Comparison of ENCODE assay signal across 8 mouse cellular contexts in the genomic region with DNA sequence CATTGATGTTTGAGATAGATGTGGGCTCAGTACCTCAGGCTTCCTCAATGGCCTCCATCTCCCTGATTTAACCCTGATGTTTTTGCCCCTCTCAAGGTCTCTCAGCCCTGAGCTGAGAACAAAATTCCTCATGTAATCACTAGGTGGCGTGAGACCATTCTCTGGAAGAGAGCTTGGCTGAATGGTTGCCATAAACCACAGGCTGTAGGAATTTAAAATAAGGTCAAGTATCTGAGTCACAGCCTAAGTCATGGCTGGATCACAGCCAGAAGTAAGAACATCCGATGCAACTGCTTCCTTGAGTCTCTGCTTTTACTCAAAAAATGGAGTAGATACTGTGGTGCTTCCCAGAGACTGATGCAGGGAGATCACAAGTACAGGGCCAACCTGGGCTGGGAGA.
DNase-seq lines count a peak whose midpoint lies in the region; ATAC-seq and TF ChIP-seq lines count a peak whose summit lies in the region.

No protein-coding gene starts in this region.

- peak; percentile 36 for DNase-seq in forebrain, embryonic 14.5 days (ENCODE audit: low spot score)
- DNase-seq in midbrain, postnatal 0 days (ENCODE audit: low spot score), result peak; percentile 31
- no peak for DNase-seq in midbrain, embryonic 11.5 days (ENCODE audit: low spot score, missing footprints)
- peak; percentile 71 for DNase-seq in fibroblast of lung, adult 2 months (ENCODE audit: low read depth)
- peak; percentile 71 for DNase-seq in lung, embryonic 14.5 days
- DNase-seq in cerebellum, adult 8-10 months, result no peak

- H3K4me3 ChIP-seq in forebrain, embryonic 14.5 days (ENCODE audit: low read depth, low read length), result no peak overlapping the region
- H3K4me3 ChIP-seq in forebrain, embryonic 12.5 days (replicated peaks), result no peak overlapping the region
- H3K4me3 ChIP-seq in midbrain, postnatal 0 days (ENCODE audit: low read depth, low read length), result no peak overlapping the region
- H3K4me3 ChIP-seq in midbrain, embryonic 11.5 days (ENCODE audit: low read depth, low read length), result no peak overlapping the region
- no peak overlapping the region for H3K4me3 ChIP-seq in lung, embryonic 14.5 days (ENCODE audit: low read depth, low read length)
- H3K4me3 ChIP-seq in neural tube, embryonic 15.5 days (replicated peaks), result no peak overlapping the region

- H3K36me3 ChIP-seq in forebrain, embryonic 14.5 days (ENCODE audit: control insufficient read depth, insufficient read depth, low read length), result no peaks in the 10 kb centered on the region
- H3K36me3 ChIP-seq in forebrain, embryonic 12.5 days (replicated peaks), result no peaks in the 10 kb centered on the region
- H3K36me3 ChIP-seq in midbrain, postnatal 0 days (ENCODE audit: insufficient read depth, low read length), result no peaks in the 10 kb centered on the region
- H3K36me3 ChIP-seq in midbrain, embryonic 11.5 days (ENCODE audit: control insufficient read depth, insufficient read depth, low read length), result no peaks in the 10 kb centered on the region
- H3K36me3 ChIP-seq in lung, embryonic 14.5 days (ENCODE audit: insufficient read depth), result no peaks in the 10 kb centered on the region
- H3K36me3 ChIP-seq in neural tube, embryonic 15.5 days, result no peaks in the 10 kb centered on the region

- no peak overlapping the region for H3K27ac ChIP-seq in forebrain, embryonic 14.5 days (ENCODE audit: low read depth, low read length)
- H3K27ac ChIP-seq in forebrain, embryonic 12.5 days, result no peak overlapping the region
- H3K27ac ChIP-seq in midbrain, postnatal 0 days (ENCODE audit: low read depth, low read length), result no peak overlapping the region
- no peak overlapping the region for H3K27ac ChIP-seq in midbrain, embryonic 11.5 days (ENCODE audit: low read depth, low read length)
- no peak overlapping the region for H3K27ac ChIP-seq in lung, embryonic 14.5 days (ENCODE audit: low read depth)
- H3K27ac ChIP-seq in neural tube, embryonic 15.5 days (replicated peaks), result no peak overlapping the region

- H3K9ac ChIP-seq in forebrain, embryonic 14.5 days (ENCODE audit: low read length), result no peak overlapping the region
- no peak overlapping the region for H3K9ac ChIP-seq in forebrain, embryonic 12.5 days
- no peak overlapping the region for H3K9ac ChIP-seq in midbrain, postnatal 0 days (replicated peaks; ENCODE audit: low read length, poor library complexity, severe bottlenecking)
- no peak overlapping the region for H3K9ac ChIP-seq in midbrain, embryonic 11.5 days (ENCODE audit: low read length)
- H3K9ac ChIP-seq in lung, embryonic 14.5 days, result no peak overlapping the region
- H3K9ac ChIP-seq in neural tube, embryonic 15.5 days (replicated peaks), result no peak overlapping the region

- H3K4me1 ChIP-seq in forebrain, embryonic 14.5 days (ENCODE audit: control insufficient read depth, insufficient read depth, low read length), result no peaks in the 10 kb centered on the region
- H3K4me1 ChIP-seq in forebrain, embryonic 12.5 days, result no peaks in the 10 kb centered on the region
- no peaks in the 10 kb centered on the region for H3K4me1 ChIP-seq in midbrain, postnatal 0 days (ENCODE audit: insufficient read depth, low read length)
- no peaks in the 10 kb centered on the region for H3K4me1 ChIP-seq in midbrain, embryonic 11.5 days (ENCODE audit: control insufficient read depth, insufficient read depth, low read length)
- no peaks in the 10 kb centered on the region for H3K4me1 ChIP-seq in lung, embryonic 14.5 days (ENCODE audit: insufficient read depth)
- no peaks in the 10 kb centered on the region for H3K4me1 ChIP-seq in neural tube, embryonic 15.5 days

- no peaks in the 10 kb centered on the region for H3K27me3 ChIP-seq in forebrain, embryonic 14.5 days (replicated peaks; ENCODE audit: control insufficient read depth, insufficient read depth, low read length)
- H3K27me3 ChIP-seq in forebrain, embryonic 12.5 days, result no peaks in the 10 kb centered on the region
- no peaks in the 10 kb centered on the region for H3K27me3 ChIP-seq in midbrain, postnatal 0 days (ENCODE audit: insufficient read depth, low read length)
- H3K27me3 ChIP-seq in midbrain, embryonic 11.5 days (ENCODE audit: control insufficient read depth, insufficient read depth, low read length), result no peaks in the 10 kb centered on the region
- H3K27me3 ChIP-seq in lung, embryonic 14.5 days (ENCODE audit: insufficient read depth, low read length), result no peaks in the 10 kb centered on the region
- no peaks in the 10 kb centered on the region for H3K27me3 ChIP-seq in neural tube, embryonic 15.5 days (replicated peaks)

- WGBS in forebrain, embryonic 14.5 days, result 52% methylated on average over 2 of the region's 2 CpGs
- 38% methylated on average over 2 of the region's 2 CpGs for WGBS in forebrain, embryonic 12.5 days
- WGBS in midbrain, postnatal 0 days, result 28% methylated on average over 2 of the region's 2 CpGs
- 58% methylated on average over 2 of the region's 2 CpGs for WGBS in midbrain, embryonic 11.5 days
- 24% methylated on average over 2 of the region's 2 CpGs for WGBS in lung, embryonic 14.5 days
- 42% methylated on average over 2 of the region's 2 CpGs for WGBS in neural tube, embryonic 15.5 days

- no peak for ATAC-seq in forebrain, embryonic 14.5 days
- ATAC-seq in forebrain, embryonic 12.5 days (ENCODE audit: low FRiP score), result no peak
- no peak for ATAC-seq in midbrain, postnatal 0 days (ENCODE audit: low FRiP score)
- ATAC-seq in midbrain, embryonic 11.5 days (ENCODE audit: low FRiP score), result no peak
- ATAC-seq in lung, embryonic 14.5 days (ENCODE audit: insufficient read depth), result no peak
- ATAC-seq in neural tube, embryonic 15.5 days (ENCODE audit: low FRiP score), result no peak

- peak; percentile 53 for TF ChIP-seq CTCF in midbrain, postnatal 0 days (IDR thresholded peaks at IDR 0.05)
- peak; percentile 55 for TF ChIP-seq CTCF in lung, embryonic 14.5 days (IDR thresholded peaks at IDR 0.05; ENCODE audit: low read depth)

- no peaks in the 10 kb centered on the region for H3K9me3 ChIP-seq in forebrain, embryonic 14.5 days (replicated peaks; ENCODE audit: control insufficient read depth, low read length)
- no peaks in the 10 kb centered on the region for H3K9me3 ChIP-seq in forebrain, embryonic 12.5 days
- H3K9me3 ChIP-seq in midbrain, postnatal 0 days (ENCODE audit: low read length), result no peaks in the 10 kb centered on the region
- H3K9me3 ChIP-seq in midbrain, embryonic 11.5 days (ENCODE audit: control insufficient read depth, low read length), result no peaks in the 10 kb centered on the region
- H3K9me3 ChIP-seq in lung, embryonic 14.5 days (ENCODE audit: low read depth, low read length), result no peaks in the 10 kb centered on the region
- H3K9me3 ChIP-seq in neural tube, embryonic 15.5 days (replicated peaks), result no peaks in the 10 kb centered on the region

- H3K4me2 ChIP-seq in forebrain, embryonic 14.5 days (ENCODE audit: low read length), result no peak overlapping the region
- no peak overlapping the region for H3K4me2 ChIP-seq in forebrain, embryonic 12.5 days
- no peak overlapping the region for H3K4me2 ChIP-seq in midbrain, postnatal 0 days (ENCODE audit: low read depth, low read length, poor library complexity, severe bottlenecking)
- no peak overlapping the region for H3K4me2 ChIP-seq in midbrain, embryonic 11.5 days
- no peak overlapping the region for H3K4me2 ChIP-seq in lung, embryonic 14.5 days
- no peak overlapping the region for H3K4me2 ChIP-seq in neural tube, embryonic 15.5 days

Comparison
In these comparisons a context has a peak if more than half of its experiments do, and no peak if none do; other contexts are left out.
1. DNase-seq: peak in forebrain, embryonic 14.5 days (single experiment), midbrain, postnatal 0 days (single experiment), fibroblast of lung, adult 2 months (single experiment) and lung, embryonic 14.5 days (single experiment); none in midbrain, embryonic 11.5 days (single experiment) and cerebellum, adult 8-10 months (single experiment).